Mouse (Mus musculus): Measurements from ENCODE around the gene Rptor.

The Rptor gene

GRCm38 (mm10) chr11:119902891-119903290 lies 300.2 kb downstream of the Rptor start:
- in situ Hi-C loops (cut with MseI, MboI), result loop anchor here in 1 of 2 experiments (10.0 kb wide), 1 partner anchor 408 kb away; the partner anchor contains the start of gene Endov

DNA sequence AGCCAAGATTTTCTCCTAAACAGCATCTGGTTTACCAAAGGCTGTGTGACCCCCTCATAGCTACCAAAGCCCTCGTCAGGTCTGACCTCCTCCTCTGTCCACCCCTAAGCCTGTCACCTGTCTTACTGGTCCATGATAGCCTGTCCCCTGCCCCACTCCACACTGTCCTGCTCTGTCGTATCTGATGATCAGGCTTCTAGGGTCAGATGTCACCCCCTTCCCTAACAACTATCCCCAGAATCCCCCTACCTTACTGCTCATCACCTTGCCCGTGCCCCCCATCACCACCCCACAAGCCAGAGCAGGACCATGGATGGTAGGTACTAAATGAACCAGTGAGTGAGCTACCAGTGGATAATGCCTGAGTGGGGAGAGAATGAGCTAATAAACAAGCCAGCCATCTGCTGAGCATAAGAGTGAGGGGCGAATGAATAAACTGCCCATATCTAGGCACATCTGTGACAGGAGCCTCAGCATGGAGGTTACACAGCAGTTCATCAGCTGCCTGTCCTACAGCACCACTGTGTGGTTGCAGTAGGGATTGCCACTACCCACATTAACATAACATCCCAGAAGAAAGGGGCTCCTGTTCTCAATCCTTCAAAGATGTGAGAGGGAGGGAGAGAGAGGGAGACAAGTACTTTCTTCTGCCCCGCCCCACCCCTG lies 302.0 kb downstream of the Rptor start:
- in situ Hi-C loops (cut with MseI, MboI), result loop anchor here in 1 of 2 experiments (10.0 kb wide), 1 partner anchor 410 kb away; the partner anchor contains the start of gene Endov

DNA sequence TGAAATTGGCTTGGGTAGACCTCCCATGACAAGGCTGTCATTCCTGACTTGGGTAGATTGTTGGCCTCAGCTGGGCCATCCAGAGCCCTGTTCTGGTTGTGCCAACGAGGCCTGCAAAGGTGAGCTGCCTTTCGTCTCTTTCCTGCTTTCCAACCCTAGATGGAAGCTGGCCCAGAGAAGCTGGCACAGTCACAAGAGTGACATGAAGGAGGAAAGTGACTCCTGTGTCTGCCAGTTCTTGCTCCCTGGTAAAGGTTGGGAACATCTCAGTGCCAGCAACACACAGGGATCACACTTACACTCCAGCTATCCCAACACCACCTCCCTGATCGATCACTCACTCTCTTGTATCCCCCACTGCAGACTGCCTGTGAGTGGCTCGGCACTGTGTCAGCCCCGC lies 303.1 kb downstream of the Rptor start:
- in situ Hi-C loops (cut with MseI, MboI), result loop anchor here in 1 of 2 experiments (10.0 kb wide), 1 partner anchor 411 kb away; the partner anchor contains the start of gene Endov

GRCm38 (mm10) chr11:119907006-119907650 lies 304.4 kb downstream of the Rptor start:
- in situ Hi-C loops (cut with MseI, MboI), result loop anchor here in 1 of 2 experiments (10.0 kb wide), 1 partner anchor 412 kb away; the partner anchor contains the start of gene Endov

GRCm38 (mm10) chr11:119907711-119908110 lies 305.0 kb downstream of the Rptor start:
- in situ Hi-C loops (cut with MseI, MboI), result loop anchor here in 1 of 2 experiments (10.0 kb wide), 1 partner anchor 413 kb away; the partner anchor contains the start of gene Endov

DNA sequence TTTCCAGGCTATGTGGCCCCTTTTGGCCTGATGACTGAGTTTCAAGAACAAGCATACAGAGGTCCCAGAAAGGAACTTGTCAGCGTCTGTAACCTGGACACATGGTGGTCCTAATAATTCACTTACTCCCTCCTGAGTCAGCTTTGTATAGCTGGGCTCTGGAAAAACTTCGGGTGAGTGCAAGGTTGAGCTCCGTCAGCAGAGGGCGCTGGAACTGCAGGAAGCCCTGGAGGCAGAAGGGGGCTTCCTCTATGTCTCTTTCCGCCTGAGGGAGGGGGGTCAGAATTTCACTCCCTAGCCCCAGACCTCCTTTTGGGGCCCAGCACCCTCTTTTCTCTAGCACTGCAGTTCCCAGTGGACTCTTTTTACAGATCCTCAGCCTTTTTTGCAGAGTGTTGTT lies 306.7 kb downstream of the Rptor start:
- in situ Hi-C loops (cut with MseI, MboI), result loop anchor here in 1 of 2 experiments (10.0 kb wide), 1 partner anchor 415 kb away; the partner anchor contains the start of gene Endov

- in situ Hi-C loops (cut with MseI, MboI), result no loop called here
These were observed 310.1 kb downstream of the Rptor start for GRCm38 (mm10) chr11:119912845-119913244.

GRCm38 (mm10) chr11:119913291-119913934 lies 310.7 kb downstream of the Rptor start, which contains the start of gene Chmp6:
Gene Chmp6, plus strand, starts transcription at chr11:119913441.
- in situ Hi-C loops (cut with MseI, MboI), result no loop called here

DNA sequence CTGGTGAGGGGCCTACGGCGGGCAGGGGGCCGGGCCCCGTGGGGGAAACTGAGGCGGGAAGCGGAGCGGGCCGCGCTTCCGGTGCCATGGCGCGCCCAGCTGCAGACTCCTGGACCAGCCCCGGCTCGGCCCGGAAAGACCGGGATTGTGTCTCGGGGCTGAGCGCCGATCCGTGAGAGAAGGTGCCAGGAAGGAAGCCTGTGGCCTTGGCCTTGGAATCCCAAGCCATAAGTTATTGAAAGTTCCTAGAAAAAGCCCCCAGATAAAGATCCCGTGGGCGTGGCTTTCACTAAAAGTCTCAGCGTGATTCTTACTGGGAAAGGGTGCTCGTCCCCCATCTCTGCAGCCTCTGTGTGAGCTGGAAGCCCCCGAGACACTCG lies 311.2 kb downstream of the Rptor start:
- in situ Hi-C loops (cut with MseI, MboI), result no loop called here

GRCm38 (mm10) chr11:119914381-119914780 lies 311.7 kb downstream of the Rptor start:
- in situ Hi-C loops (cut with MseI, MboI), result no loop called here

DNA sequence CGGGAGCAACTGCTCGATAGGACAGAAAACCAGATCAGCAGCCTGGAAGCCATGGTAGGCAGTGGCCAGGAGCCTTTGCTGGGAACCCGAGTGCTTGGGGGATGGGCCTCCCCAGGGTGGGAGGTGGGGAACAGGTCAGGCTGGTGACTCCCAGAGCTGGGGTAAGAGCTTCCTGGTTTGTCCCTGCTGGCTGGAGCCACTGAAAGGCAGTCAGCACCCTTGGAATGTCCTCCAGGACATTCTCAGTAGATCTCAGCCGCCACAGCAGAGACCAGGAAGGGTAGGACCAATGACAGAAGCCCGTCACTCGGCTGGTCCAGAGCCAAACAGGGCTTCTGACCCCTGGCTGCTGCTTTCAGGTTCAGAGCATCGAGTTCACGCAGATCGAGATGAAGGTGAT lies 313.0 kb downstream of the Rptor start:
- in situ Hi-C loops (cut with MseI, MboI), result no loop called here

DNA sequence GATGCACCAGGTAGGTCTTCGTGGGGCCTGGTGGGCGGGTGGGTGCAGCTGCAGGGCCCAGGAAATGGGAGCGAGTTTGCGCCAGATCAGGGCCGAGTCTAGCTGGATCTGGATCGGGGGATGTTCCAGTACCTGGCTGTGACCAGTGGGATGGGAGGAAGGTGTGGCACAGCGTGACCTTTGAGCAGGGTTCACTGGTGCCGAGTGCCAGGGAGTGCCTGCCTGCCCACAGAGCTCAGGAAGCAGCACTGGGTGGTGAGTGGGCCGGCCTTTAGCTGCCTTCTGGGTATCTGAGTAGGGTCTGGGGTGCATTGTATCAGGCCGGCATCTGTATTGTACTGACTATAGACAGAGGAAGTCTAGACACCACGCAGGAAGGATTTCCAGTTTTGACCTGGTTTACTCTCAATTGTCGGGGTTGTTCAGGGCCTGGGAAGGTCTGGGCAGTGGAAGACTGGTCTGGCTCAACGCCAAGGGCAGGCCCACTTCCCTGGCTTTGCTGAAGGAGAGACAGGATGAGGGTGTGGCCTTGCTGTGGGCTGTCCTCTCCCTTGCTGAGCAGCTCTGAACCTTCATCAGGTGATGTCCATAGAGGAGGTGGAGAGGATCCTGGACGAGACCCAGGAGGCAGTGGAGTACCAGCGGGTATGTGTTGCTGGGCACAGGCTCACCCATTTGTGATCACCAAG lies 313.5 kb downstream of the Rptor start:
- in situ Hi-C loops (cut with MseI, MboI), result no loop called here

DNA sequence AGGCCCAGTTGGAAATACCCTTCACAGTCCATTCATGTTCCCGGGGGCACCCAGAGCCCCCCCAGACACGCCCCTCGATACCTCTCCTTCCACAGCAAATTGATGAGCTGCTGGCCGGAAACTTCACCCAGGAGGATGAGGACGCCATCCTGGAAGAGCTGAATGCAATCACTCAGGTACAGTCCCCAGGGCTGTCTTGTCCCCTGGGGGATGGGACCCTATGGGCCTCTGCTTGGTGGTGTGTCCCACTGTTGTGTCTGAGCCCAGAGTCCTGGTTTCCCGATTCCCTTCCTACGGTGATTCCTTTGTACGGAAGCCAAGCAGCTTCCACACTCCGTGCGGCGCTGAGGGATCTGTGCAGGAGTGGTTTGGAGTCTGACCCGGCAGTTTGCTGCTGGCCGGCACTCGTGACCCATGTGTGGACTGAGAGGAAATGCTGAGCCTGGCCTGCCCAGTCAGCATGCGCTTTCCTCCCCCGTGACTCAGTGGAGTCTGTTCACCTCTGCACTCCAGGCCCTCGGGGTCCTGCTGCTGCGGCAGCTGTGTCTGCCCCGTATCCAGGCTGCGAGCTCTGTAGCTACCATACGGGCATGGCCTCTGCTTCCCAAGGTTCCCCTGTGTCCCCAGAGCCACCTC lies 314.2 kb downstream of the Rptor start:
- in situ Hi-C loops (cut with MseI, MboI), result no loop called here

- in situ Hi-C loops (cut with MseI, MboI), result no loop called here
These were observed 315.8 kb downstream of the Rptor start for GRCm38 (mm10) chr11:119918521-119918920.

DNA sequence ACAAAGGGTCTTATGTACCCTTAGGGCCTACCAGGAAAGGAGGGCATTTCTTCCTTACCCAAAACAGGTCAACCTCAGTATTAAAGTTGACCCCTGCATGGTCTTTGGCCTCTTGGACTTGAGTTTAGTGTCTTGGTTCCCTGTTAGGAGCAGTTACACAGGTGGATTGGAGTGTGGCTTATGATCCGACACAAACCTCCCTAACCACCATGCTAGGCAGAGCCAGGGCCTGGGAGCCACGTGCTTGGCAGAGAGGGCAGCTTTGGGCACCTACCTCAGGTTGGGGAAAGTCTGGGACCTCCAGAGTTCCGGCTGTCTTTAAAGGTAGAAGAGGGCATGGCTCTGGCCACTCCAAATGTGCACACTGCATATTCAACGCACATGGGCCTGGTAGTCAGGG lies 316.7 kb downstream of the Rptor start:
- in situ Hi-C loops (cut with MseI, MboI), result no loop called here

GRCm38 (mm10) chr11:119919897-119920296 lies 317.2 kb downstream of the Rptor start:
- in situ Hi-C loops (cut with MseI, MboI), result loop anchor here in 1 of 2 experiments (5.0 kb wide), 1 partner anchor 67 kb away; no protein-coding TSS in a partner anchor

DNA sequence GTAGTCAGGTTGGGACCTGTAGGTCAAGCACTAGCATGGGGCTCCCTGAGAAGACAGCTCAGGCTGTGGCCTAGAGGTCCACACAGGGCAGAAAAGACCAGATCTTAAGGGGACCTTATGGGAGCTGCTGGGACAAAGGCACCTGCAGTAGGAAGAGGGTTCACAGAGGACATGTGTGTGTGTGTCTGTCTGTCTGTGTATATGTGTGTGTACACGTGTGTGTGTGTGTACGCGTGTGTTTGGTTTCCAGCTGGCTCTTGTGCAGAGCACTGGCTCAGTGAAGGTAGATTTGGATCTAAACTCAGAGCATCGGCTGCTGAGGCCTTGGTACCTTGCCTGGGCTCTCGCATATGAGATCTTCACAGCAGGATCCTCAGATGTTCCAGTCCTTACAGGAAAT lies 318.0 kb downstream of the Rptor start:
- in situ Hi-C loops (cut with MseI, MboI), result loop anchor here in 1 of 2 experiments (5.0 kb wide), 1 partner anchor 67 kb away; no protein-coding TSS in a partner anchor

DNA sequence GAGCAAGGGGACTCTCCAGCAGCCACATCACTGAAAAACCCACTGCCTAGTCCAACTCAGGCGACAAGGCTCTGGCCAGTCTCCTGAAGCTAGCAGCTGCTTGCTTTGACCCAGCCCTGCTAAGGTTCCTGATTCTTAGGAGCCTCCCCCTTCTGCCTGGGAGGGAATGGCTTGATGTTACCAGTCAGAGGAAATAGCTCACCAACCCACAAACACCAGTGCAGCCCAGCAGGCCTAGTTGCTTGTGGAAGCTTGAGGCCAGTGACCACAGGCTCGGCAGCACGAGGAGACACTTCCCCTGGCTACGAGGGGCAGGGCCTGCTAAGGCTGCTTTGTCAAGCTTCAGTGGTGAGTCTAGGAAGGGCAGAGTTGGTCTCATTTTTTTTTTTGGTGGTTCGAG lies 322.5 kb downstream of the Rptor start:
- in situ Hi-C loops (cut with MseI, MboI), result no loop called here

DNA sequence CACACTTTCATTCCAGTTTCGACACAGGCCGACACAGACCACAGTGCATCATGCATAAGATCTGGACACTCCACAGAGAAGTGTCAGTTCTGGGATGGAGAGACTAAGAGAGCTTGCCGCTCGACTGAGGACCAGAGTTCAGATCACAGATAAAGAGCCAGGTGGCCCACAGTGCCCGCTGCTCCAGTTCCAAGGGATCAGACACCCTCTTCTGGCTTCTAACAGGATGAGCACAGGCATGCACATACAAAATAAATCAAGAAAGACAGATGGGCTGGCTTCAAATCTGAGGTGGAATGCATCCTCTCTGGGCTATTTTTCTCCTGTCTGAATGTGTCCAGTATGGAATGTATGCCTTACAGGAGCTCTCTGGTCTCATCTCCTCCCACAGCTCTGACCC lies 324.1 kb downstream of the Rptor start:
- in situ Hi-C loops (cut with MseI, MboI), result no loop called here

DNA sequence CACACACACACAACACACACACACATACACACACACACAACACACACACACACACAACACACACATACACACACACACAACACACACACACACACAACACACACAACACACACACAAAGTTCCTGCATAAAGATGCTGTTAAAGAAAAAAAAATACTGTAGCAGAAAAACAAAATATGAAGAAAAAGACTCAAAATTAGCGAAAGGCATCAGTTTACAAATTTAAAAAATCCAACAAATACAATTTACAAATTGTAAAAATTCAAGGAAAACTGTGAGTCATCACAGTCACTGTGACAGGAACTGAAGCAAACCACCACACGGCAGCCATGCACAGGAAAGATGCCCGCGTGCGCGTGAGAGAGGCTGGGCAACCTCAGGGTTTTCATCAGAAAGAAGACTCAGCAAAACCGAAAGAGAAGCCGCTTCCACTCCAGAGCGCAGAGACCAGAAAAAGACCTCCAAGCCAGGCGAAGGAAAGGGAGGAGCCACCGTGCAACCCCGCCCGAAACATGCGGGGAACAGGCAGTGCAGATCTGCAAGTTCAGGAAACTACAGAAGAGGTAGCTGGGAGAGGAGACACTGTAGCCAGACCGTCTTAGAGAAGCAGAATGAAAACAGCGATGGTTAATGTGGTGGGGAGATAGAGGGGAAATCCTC lies 325.4 kb downstream of the Rptor start:
- in situ Hi-C loops (cut with MseI, MboI), result no loop called here

Measured in mouse trophoblast stem cell (cell line).